Mouse (Mus musculus) layer of hippocampus, postnatal 10 days (tissue): ENCODE measurements around the gene Tmco5. TPM values are rescaled to one million over a fixed set of nuclear protein-coding genes. Genes with fewer than 3 reads are reported as not detected.

ENCODE experiments used
- DNase-seq, 2 experiments: peaks; one replicate each; pipeline ENCODE4 v3.0.0; 2021; ENCODE audit warnings: low spot score in 2 of 2
- long read RNA-seq: library from polyadenylated mRNA; stranded (forward); transcript quantifications from one replicate; pipeline ENCODE4 v2.0.0, GENCODE M21; 2023
- total RNA-seq, 2 experiments: library from RNA; stranded (reverse); gene quantifications; 2 replicates each; pipeline ENCODE4 v1.2.3; 2021

The Tmco5 gene
- total RNA-seq, result 1 to 10 TPM in 1 of 2 experiments, under 1 TPM in 1; 0.56 to 1.0 TPM
- long read RNA-seq, result 0 reads

DNA sequence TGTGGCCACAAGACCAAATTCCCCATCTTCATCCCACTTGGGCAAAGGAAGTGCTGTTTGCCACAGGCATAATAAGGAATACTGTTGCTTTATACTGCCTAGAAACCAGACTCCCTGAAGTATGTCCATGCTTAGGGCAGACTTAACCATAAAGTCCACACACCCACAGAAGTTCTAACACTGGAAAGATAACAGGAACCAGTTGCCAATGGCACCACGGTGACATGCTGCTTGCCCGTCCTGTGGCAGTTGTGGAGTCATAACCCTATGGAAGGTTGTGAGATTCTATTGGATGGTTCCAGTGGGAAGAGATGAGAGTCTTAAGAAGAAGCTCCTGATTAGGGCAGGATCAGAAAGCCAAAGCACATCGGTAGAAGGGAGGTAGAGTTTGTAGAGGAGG, at the start of gene Tmco5:
Tmco5 (plus strand) TSS at position 301 of the 400 bp plus-strand sequence.
- no peak for DNase-seq

GRCm38 (mm10) chr2:116831863-116832262, 46.6 kb upstream of the Tmco5 start:
- DNase-seq, result no peak

GRCm38 (mm10) chr2:116837829-116838228, 40.7 kb upstream of the Tmco5 start:
- DNase-seq, result no peak

DNA sequence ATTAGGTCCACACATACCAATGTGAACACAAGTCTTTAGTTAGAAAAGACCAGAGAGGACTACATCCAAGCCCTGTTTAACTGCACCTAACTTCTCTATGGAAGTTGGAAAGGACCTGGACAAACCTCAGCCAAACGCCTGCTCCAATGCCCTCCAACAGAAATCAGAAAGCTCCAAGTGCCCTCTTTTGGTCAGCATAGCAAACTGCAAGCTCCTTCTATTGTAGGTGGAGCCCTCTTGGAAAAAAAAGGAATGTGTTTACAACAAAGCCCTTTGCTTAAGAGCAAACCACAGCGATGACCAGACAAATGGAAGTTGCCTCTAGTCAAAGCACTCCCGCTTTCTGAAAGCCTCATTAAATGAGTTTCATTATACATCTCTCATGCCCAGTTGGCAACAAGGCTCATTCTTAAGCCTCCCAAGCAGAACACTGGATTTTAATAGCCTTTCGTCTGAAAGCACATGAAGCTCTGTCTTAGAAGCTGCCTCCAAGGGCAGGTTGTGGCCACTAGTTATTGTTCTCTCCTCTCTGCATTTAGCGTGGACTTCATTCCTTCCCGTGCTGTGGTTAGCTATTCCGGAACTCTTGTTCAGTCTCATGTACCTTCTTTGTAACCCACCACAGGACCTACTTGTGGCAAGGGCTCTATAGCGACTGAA, 39.8 kb upstream of the Tmco5 start:
- peak; percentile 33 to 64 for DNase-seq

- DNase-seq, result peak; percentile 37 to 38
These were observed 28.4 kb upstream of the Tmco5 start for GRCm38 (mm10) chr2:116849980-116850636.

DNA sequence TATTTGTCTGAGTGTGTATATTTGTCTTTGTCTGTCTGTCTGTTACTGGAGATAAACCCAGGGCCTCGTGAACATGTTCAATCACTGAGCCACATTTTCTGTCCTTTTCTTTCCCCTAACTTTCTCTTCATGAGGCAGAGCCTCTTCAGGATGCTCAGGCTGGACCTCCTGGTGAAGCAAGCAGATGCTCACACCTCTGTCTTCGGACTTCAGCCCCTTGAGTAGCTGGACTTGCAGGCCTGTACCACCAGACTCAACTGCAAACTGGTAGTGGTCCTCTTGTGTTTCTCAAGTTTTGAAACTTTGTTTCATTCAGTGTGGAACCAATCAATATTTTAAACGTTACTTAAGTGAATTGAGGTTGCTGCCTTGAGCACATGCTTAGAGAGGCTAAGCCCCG, 27.1 kb upstream of the Tmco5 start:
- DNase-seq, result no peak

- no peak for DNase-seq
These were observed 26.2 kb upstream of the Tmco5 start for GRCm38 (mm10) chr2:116852249-116852648.

DNA sequence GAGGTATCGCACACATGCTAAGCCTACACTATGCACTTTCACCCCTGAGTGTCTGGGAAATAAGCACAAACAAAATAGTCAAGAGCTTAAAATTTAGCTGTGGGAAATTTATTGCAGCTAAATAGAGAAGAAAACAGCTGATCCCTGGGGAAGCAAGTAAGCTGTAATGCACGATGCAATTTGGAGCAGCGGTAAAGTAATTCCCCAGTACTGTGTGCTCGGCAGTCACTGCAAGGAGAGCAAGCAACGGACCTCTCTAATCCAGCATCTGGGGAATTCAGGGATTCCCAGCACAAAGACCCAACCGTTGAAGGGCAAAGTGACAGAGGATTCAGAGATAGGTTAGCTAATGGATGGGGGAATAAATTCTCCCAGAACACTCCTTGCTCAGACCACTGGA, 19.8 kb upstream of the Tmco5 start:
- DNase-seq, result no peak

- no peak for DNase-seq
These were observed 1.4 kb upstream of the Tmco5 start for GRCm38 (mm10) chr2:116876955-116877615.

- DNase-seq, result no peak
These were observed 1.2 kb downstream of the Tmco5 start for GRCm38 (mm10) chr2:116879730-116880129.

- no peak for DNase-seq
These were observed 15.0 kb downstream of the Tmco5 start for GRCm38 (mm10) chr2:116893316-116893987.

- DNase-seq, result peak; percentile 39 to 51
These were observed 15.5 kb downstream of the Tmco5 start for GRCm38 (mm10) chr2:116893988-116894363.

- DNase-seq, result peak; percentile 97
These were observed 21.3 kb downstream of the Tmco5 start for GRCm38 (mm10) chr2:116899615-116900272.

DNA sequence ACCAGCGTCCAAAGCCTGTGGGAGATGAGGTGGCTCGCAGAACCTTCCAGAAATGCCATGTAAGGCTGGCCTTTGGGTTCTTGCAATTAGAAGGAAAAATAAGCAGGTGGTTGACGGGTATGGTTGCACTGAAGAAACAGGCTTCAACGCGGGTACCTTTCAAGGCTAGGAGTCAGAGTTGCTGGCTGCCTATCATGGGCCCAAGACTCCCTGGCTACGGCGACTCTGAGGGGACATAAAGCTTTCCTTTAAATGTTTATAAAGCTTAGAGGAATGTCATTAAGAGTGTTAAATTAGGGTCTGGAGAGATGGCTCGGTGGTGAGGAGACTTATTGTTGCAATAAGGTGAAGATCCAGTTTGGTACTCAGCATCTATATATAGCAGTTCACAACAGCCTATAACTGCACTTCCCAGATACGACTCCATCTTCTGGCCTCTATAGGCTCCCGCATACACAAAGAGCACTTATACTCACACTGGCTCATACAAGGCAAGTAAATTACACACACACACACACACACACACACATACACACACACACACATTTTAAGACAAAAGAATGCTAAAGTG, 21.9 kb downstream of the Tmco5 start:
- DNase-seq, result no peak

- peak in 1 of 2 experiments; percentile 41 for DNase-seq
These were observed 29.8 kb downstream of the Tmco5 start for GRCm38 (mm10) chr2:116908268-116908667.

- DNase-seq, result no peak
These were observed 34.0 kb downstream of the Tmco5 start for GRCm38 (mm10) chr2:116912334-116913070.

GRCm38 (mm10) chr2:116913677-116914405, 35.4 kb downstream of the Tmco5 start:
- DNase-seq, result peak in 1 of 2 experiments; percentile 28

GRCm38 (mm10) chr2:116914636-116915035, 36.1 kb downstream of the Tmco5 start:
- DNase-seq, result no peak

DNA sequence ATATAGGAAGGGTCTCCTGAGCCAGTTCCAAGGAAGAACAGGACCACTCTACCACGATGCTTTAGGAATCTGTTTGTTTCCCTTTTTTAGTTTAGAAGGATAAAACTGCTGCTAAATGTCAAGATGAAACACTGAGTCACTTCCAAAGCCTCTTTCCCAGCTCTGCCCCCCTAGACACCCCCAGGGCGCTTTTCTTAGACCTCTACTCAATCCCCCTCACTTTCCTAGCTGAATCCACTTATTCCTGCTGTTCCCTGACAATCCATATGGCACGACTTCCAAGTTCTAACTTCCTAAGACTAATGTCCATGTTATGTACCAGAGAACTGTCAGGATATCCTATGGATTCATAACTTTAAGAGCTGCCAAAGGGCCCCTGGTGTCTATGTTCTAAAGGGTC, 40.1 kb downstream of the Tmco5 start:
- DNase-seq, result no peak
